ENCODE assay signal across 8 mouse cellular contexts in the genomic region with DNA sequence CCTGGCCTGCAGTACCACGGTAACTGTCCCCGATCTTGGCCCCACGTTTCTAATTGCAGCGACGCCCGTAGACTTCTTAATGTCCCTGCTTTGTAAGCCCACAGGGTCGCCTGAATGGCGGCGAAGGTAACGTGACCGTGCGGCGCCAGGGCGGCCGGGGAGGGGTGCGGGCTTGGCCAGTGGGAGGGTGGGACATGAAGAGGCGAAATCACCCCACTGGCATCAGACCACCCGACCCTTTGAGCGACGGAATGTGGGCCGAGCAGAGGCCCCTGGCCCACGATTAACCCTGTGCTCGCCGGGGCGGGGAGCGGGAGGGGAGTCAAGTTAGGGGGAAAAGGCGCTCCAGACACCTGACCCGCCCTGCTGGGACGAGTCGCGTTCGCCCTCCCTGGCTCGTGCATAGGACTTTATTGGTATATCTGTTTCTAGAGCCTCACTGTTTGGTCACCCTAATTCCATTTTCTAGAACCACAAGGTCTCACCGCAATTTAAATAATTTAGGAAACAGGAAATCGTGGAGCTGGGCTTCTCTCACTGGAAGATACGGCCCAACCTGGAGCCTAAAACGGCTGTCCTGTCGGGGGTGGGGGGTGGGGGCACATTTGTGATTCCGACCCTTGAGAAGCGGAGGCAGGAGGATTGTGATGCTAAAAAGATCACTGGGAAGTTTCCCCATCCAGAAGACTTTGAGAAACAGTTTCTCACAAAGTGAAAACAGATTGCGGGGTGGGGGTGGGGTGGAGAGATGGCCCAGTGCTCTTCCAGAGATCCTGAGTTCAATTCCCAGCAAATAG. TPM values are rescaled to one million over a fixed set of nuclear protein-coding genes. Genes with fewer than 3 reads are reported as not detected.
A peak's percentile ranks its signal among the peaks of the same experiment; 100 is the strongest.
DNase-seq lines count a peak whose midpoint lies in the region; ATAC-seq lines count a peak whose summit lies in the region.

No protein-coding gene starts in this region.

- H3K9me3 ChIP-seq in forebrain, embryonic 14.5 days (replicated peaks; ENCODE audit: control insufficient read depth, low read length): no peaks in the 10 kb centered on the region
- H3K9me3 ChIP-seq in neural tube, embryonic 11.5 days (ENCODE audit: control insufficient read depth, low read length): no peaks in the 10 kb centered on the region

- H3K4me3 ChIP-seq in forebrain, embryonic 14.5 days (ENCODE audit: low read depth, low read length): peak overlapping the region; percentile 46
- H3K4me3 ChIP-seq in neural tube, embryonic 11.5 days (ENCODE audit: low read depth, low read length): peak overlapping the region; percentile 32

- ATAC-seq in forebrain, embryonic 14.5 days: peak; percentile 92
- peak; percentile 92 for ATAC-seq in neural tube, embryonic 11.5 days (ENCODE audit: insufficient read depth, low FRiP score, low TSS enrichment)
- no peak for ATAC-seq in monocyte, adult 5-6 weeks (replicated peaks; ENCODE audit: insufficient number of reproducible peaks, low FRiP score, low TSS enrichment, poor library complexity, severe bottlenecking)

- 1% methylated on average over 41 of the region's 41 CpGs for WGBS in forebrain, embryonic 14.5 days
- WGBS in neural tube, embryonic 11.5 days: 2% methylated on average over 41 of the region's 41 CpGs

- no peaks in the 10 kb centered on the region for H3K4me1 ChIP-seq in forebrain, embryonic 14.5 days (ENCODE audit: control insufficient read depth, insufficient read depth, low read length)
- peaks cover 4% of the 10 kb centered on the region for H3K4me1 ChIP-seq in neural tube, embryonic 11.5 days (ENCODE audit: control insufficient read depth, insufficient read depth, low read length)

- peak; percentile 33 to 37 for DNase-seq in left cerebral cortex, adult 18-20 months (ENCODE audit: low spot score in 2 of 2)
- DNase-seq in left cerebral cortex, adult 11 months (ENCODE audit: low spot score): no peak
- DNase-seq in brain, adult 2 months (ENCODE audit: low read depth, low spot score): peak; percentile 62
- peak; percentile 83 for DNase-seq in forebrain, embryonic 14.5 days (ENCODE audit: low spot score)
- peak; percentile 35 for DNase-seq in induced T-regulatory cell, adult 2 months (ENCODE audit: low read depth)
- peak; percentile 48 for DNase-seq in liver
- peak; percentile 89 for DNase-seq in neural tube, embryonic 11.5 days (ENCODE audit: low spot score)

- no peaks in the 10 kb centered on the region for H3K36me3 ChIP-seq in forebrain, embryonic 14.5 days (ENCODE audit: control insufficient read depth, insufficient read depth, low read length)
- no peaks in the 10 kb centered on the region for H3K36me3 ChIP-seq in neural tube, embryonic 11.5 days (ENCODE audit: control insufficient read depth, insufficient read depth, low read length)

- H3K27me3 ChIP-seq in forebrain, embryonic 14.5 days (replicated peaks; ENCODE audit: control insufficient read depth, insufficient read depth, low read length): no peaks in the 10 kb centered on the region
- no peaks in the 10 kb centered on the region for H3K27me3 ChIP-seq in neural tube, embryonic 11.5 days (ENCODE audit: control insufficient read depth, insufficient read depth, low read length)

- peak overlapping the region; percentile 72 for H3K9ac ChIP-seq in forebrain, embryonic 14.5 days (ENCODE audit: low read length)
- peak overlapping the region; percentile 55 for H3K9ac ChIP-seq in neural tube, embryonic 11.5 days (ENCODE audit: low read length)

- H3K27ac ChIP-seq in forebrain, embryonic 14.5 days (ENCODE audit: low read depth, low read length): peak overlapping the region; percentile 72
- H3K27ac ChIP-seq in neural tube, embryonic 11.5 days (ENCODE audit: low read depth, low read length): peak overlapping the region; percentile 63

- peak overlapping the region; percentile 76 for H3K4me2 ChIP-seq in forebrain, embryonic 14.5 days (ENCODE audit: low read length)
- peak overlapping the region; percentile 37 for H3K4me2 ChIP-seq in neural tube, embryonic 11.5 days (ENCODE audit: low read depth)

RNA-seq across cellular contexts. Expression of a gene that starts 15.0 kb away (rescaled TPM):
- 1 to 10 TPM; 8.1 to 8.2 TPM for total RNA-seq in left cerebral cortex, adult 18-20 months (2021)
- polyA plus RNA-seq in forebrain, embryonic 14.5 days (2014; fragmentation: Nextera tagmentation; extraction: Ambion mirVana): 21.4 and 22.0 TPM in 2 replicates
- 60.8 and 65.0 TPM in 2 replicates for polyA plus RNA-seq in neural tube, embryonic 11.5 days (2014; fragmentation: Nextera tagmentation; extraction: Ambion mirVana)
- total RNA-seq in monocyte, adult 5-6 weeks (2017): 3.1 to 4.4 TPM (median 3.4 TPM) in 3 replicates

RNA-seq across cellular contexts. Expression of a gene that starts 21.5 kb away (rescaled TPM):
- total RNA-seq in left cerebral cortex, adult 18-20 months (2021): 10 to 100 TPM; 37.6 to 40.0 TPM
- polyA plus RNA-seq in forebrain, embryonic 14.5 days (2014; fragmentation: Nextera tagmentation; extraction: Ambion mirVana): 11.4 and 13.4 TPM in 2 replicates
- polyA plus RNA-seq in neural tube, embryonic 11.5 days (2014; fragmentation: Nextera tagmentation; extraction: Ambion mirVana): 21.9 and 22.2 TPM in 2 replicates
- total RNA-seq in monocyte, adult 5-6 weeks (2017): 69.8 to 97.4 TPM (median 81.6 TPM) in 3 replicates
